Mouse (Mus musculus): ENCODE data around the gene St7l.

St7l gene

DNA sequence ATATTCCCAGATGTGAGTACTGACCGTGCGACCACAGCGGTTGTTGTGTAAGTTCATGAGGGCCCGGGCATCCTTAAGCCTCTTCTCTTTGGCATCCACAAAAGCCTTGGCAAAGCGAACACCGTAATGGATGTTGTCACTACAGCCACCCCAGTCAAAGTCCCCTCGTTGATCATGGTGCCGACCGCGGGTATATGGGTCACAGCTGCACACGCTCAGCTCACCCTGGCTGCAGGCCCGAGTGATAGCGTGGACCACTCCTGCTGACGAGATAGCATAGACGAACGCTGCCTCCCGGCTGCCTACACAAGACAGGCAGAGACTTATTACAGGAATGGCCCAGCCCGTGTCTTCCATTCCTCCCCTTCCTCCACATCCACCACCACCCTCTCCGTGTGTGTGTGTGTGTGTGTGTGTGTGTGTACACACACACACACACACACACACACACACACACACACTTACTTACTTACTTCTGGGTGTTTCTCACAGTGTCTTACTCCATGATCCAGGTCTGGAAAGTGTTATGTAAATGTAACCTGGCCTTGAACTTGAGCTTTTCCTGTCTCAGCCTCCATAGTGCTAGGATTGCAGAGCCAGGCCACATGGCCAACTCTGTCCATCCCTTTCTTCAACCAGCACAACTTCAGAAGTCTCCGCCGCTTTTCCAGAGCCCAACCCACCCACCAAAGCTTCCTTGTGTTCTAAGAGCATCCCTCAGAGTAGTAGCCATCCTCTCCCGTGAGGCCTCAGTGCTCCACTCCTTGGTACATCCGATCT is 89.3 kb downstream of the St7l start:
- Histone ChIP-seq H3K4me1 (replicated peaks; ENCODE audit: low read depth, low read length) (peaks cover 33% of the 10 kb centered on the region), H3K27me3 (ENCODE audit: insufficient read depth, low read length) (no peaks in the 10 kb centered on the region; the same call in 1 of the 2 replicates), H3K36me3 (ENCODE audit: insufficient read depth, low read length) (peaks cover 12% of the 10 kb centered on the region), H3K4me3 (replicated peaks; ENCODE audit: low read length) (no peak overlapping the region), H3K9me3 (ENCODE audit: low read length) (no peaks in the 10 kb centered on the region)
- no peak for TF ChIP-seq NANOG (IDR thresholded peaks at IDR 0.05; ENCODE audit: borderline replicate concordance, low read length)
- no peak for TF ChIP-seq CTCF (conservative IDR thresholded peaks at IDR 0.05; ENCODE audit: low read length)
- no peak for TF ChIP-seq POU5F1 (IDR thresholded peaks at IDR 0.05; ENCODE audit: borderline replicate concordance, low read length)

DNA sequence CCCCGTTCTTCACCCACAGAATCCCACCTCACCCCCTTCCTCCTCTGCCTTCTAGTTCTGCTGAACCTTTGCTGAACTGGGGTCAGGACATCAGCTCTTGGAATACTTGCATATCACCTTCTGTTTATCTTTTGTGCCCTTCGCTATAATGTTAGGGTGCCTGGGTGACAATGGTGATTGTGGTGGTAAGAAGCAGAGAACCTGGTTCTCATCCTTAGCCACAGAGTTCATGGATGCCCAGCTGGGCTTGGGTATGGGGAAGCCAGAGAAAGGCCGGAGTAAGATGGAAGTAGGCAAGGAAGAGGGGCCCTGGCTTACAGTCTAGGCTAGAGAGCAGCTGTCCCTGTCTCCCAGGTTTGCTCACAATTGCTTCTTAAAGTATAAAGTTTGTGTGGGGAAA is 90.3 kb downstream of the St7l start:
- H3K36me3 ChIP-seq (ENCODE audit: insufficient read depth, low read length) = peaks cover 12% of the 10 kb centered on the region
- H3K9me3 ChIP-seq (ENCODE audit: low read length) = no peaks in the 10 kb centered on the region
- H3K4me3 ChIP-seq (replicated peaks; ENCODE audit: low read length) = no peak overlapping the region
- peaks cover 10% of the 10 kb centered on the region for H3K27me3 ChIP-seq (ENCODE audit: insufficient read depth, low read length)
- TF ChIP-seq NANOG (IDR thresholded peaks at IDR 0.05; ENCODE audit: borderline replicate concordance, low read length) (no peak), CTCF (conservative IDR thresholded peaks at IDR 0.05; ENCODE audit: low read length) (no peak), POU5F1 (IDR thresholded peaks at IDR 0.05; ENCODE audit: borderline replicate concordance, low read length) (no peak)
- H3K4me1 ChIP-seq (replicated peaks; ENCODE audit: low read depth, low read length) = peaks cover 33% of the 10 kb centered on the region

DNA sequence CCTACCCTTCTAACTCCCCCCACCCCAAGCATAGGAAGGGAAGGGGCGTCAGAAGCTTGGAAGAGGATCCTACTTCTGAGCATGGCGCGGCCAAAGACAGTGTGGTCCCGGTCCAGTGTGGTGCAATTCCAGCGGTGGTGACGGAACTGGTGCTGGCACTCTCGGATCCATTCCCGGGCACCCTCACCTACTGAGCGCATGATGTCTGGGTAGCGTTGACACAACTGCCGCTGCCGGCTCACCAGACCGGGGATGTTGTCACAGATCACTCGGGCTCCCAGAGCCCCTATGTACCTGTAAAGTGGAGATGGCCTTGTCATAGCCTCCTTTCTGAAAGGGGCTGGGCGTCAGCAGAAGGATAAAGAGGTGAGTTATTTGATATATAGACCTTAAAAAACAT is 90.7 kb downstream of the St7l start:
- H3K4me3 ChIP-seq (replicated peaks; ENCODE audit: low read length) = no peak overlapping the region
- peaks cover 33% of the 10 kb centered on the region for H3K4me1 ChIP-seq (replicated peaks; ENCODE audit: low read depth, low read length)
- peaks cover 13% of the 10 kb centered on the region for H3K27me3 ChIP-seq (ENCODE audit: insufficient read depth, low read length)
- no peaks in the 10 kb centered on the region for H3K9me3 ChIP-seq (ENCODE audit: low read length)
- no peak for TF ChIP-seq CTCF (conservative IDR thresholded peaks at IDR 0.05; ENCODE audit: low read length)
- no peak for TF ChIP-seq POU5F1 (IDR thresholded peaks at IDR 0.05; ENCODE audit: borderline replicate concordance, low read length)
- TF ChIP-seq NANOG (IDR thresholded peaks at IDR 0.05; ENCODE audit: borderline replicate concordance, low read length) = no peak
- peaks cover 12% of the 10 kb centered on the region for H3K36me3 ChIP-seq (ENCODE audit: insufficient read depth, low read length)

DNA sequence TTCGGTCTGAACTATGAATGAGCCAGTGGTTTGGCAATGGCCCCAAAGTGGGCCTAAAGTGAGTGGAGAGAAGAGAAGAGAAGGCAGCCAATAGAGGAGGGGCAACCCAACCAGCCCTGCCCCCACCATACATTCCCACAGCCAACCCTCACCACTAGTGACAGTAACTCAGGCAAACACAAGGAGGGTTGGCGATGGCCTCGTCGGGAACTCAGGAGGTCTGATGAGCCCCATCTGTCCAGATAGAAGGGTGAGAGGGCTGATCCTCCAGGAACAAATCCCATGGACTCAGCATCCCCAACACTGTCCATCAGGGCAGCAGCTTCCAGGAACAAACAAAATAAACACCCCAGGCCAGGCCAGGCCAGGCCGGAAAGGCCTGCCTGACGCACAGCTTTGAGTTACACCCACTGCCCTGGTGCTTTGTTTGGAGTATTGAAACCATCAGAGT is 92.4 kb downstream of the St7l start:
- peaks cover 29% of the 10 kb centered on the region for H3K27me3 ChIP-seq (ENCODE audit: insufficient read depth, low read length)
- H3K4me1 ChIP-seq (replicated peaks; ENCODE audit: low read depth, low read length) = peaks cover 49% of the 10 kb centered on the region
- no peak overlapping the region for H3K4me3 ChIP-seq (replicated peaks; ENCODE audit: low read length)
- TF ChIP-seq NANOG (IDR thresholded peaks at IDR 0.05; ENCODE audit: borderline replicate concordance, low read length) (no peak), POU5F1 (IDR thresholded peaks at IDR 0.05; ENCODE audit: borderline replicate concordance, low read length) (no peak), CTCF (conservative IDR thresholded peaks at IDR 0.05; ENCODE audit: low read length) (no peak)
- peaks cover 3% of the 10 kb centered on the region for H3K36me3 ChIP-seq (ENCODE audit: insufficient read depth, low read length)
- no peaks in the 10 kb centered on the region for H3K9me3 ChIP-seq (ENCODE audit: low read length)

DNA sequence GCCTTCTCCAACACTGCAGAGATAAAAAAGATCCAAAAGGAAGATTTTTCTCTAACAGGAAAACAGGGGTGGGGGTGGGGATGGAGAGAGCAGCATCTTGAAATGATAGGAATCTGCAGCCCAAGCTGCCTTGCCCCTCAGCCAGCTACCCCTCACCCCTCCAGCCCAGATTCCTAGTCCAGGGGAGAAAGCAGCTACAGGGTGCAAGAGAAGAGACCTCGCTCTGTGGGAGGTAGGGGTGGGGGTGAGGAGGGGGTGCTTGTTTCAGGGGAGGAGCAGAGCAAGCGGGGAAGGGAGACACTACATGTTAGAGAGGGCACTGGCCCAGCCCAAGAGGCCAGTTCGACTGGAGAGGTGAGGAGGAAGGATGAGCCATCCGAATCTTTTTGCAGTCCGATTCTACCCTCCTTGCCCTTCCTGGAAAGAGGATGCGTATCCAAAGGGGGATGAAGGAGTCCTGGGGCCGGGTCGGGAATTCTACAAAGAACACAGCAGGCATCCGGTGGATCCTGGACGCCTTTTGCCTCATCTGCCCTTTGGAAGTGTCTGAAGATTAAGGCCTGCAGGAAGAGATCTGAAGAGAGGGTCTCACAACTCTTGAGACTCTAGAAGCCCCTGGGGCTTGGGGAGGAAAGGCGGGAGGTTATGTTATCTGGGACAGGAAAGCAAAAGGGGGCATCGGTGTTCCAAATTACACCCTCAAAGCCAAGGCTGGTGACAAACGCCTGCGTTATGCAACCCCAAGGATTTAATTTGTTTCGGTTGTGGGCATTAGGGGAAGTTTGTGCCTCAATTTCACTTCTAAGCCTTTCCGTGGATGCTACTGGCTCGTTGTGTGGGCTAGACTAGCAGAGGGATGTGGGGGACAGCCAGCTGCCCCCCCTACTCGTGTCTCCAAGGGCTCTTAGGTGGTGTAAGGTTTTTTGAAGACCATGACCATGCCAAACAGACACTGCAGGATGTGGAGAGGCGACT is 96.5 kb downstream of the St7l start:
- no peak for TF ChIP-seq NANOG (IDR thresholded peaks at IDR 0.05; ENCODE audit: borderline replicate concordance, low read length)
- TF ChIP-seq POU5F1 (IDR thresholded peaks at IDR 0.05; ENCODE audit: borderline replicate concordance, low read length) = no peak
- no peak for TF ChIP-seq CTCF (conservative IDR thresholded peaks at IDR 0.05; ENCODE audit: low read length)
- Histone ChIP-seq H3K9me3 (ENCODE audit: low read length) (no peaks in the 10 kb centered on the region), H3K4me1 (replicated peaks; ENCODE audit: low read depth, low read length) (peaks cover 51% of the 10 kb centered on the region), H3K27me3 (ENCODE audit: insufficient read depth, low read length) (peaks cover 70% of the 10 kb centered on the region), H3K4me3 (replicated peaks; ENCODE audit: low read length) (no peak overlapping the region), H3K36me3 (ENCODE audit: insufficient read depth, low read length) (no peaks in the 10 kb centered on the region)

DNA sequence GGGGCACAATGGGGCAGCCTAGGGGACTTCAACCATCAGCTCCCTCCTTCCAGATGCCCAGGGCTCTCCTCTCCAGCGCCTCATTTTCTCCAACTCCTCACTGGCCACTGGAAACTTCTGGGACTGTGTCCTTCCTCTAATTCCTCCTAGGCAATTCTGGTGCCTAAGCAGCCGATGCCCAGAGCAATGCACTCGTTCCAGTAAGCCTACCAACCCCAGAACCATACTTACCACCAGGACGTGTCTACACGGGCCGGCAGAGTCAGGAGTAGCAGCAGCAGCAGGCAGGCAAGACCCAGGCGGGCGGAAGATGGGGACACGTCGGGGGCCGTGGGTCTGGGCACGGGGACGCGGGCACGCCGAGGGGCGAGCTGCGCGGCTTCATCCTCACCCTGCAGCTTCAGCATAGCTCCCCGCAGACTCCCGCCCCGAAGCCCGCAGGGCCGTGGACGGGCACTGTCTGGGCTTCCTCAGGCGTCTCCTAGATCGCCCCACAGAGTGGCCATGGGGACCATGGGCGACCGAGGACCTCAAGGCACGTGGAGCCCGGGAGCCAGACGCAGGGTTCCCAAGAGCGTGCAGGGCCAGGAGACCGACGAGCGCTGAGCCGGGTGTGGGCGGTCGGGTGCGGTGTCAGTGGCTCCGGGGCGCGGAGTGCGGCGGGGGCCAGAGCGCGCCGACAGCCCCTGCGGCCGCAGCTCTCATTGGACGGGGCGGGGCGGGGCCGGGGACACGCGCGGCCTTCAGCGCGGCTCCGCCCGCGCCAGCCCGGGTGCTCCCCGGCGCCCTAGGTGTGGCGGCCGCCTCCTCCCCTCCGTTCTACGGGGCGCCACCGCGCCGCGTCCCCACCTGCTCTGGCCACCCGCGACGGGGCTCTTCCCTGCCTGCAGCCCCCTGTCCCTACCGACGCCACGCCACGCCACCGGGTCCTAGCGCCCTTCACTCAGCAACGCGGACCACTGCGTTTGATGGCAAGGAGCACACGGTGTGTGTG is 97.6 kb downstream of the St7l start, which contains the start of gene Wnt2b:
Gene Wnt2b, minus strand, starts transcription at position 856 of the 994 bp plus-strand sequence.
- TF ChIP-seq POU5F1 (IDR thresholded peaks at IDR 0.05; ENCODE audit: borderline replicate concordance, low read length) (no peak), CTCF (conservative IDR thresholded peaks at IDR 0.05; ENCODE audit: low read length) (no peak), NANOG (IDR thresholded peaks at IDR 0.05; ENCODE audit: borderline replicate concordance, low read length) (no peak)
- Histone ChIP-seq H3K9me3 (ENCODE audit: low read length) (no peaks in the 10 kb centered on the region), H3K36me3 (ENCODE audit: insufficient read depth, low read length) (no peaks in the 10 kb centered on the region), H3K4me1 (replicated peaks; ENCODE audit: low read depth, low read length) (peaks cover 45% of the 10 kb centered on the region), H3K27me3 (ENCODE audit: insufficient read depth, low read length) (peaks cover 81% of the 10 kb centered on the region), H3K4me3 (replicated peaks; ENCODE audit: low read length) (peak within 1 kb of the TSS; percentile 75)

DNA sequence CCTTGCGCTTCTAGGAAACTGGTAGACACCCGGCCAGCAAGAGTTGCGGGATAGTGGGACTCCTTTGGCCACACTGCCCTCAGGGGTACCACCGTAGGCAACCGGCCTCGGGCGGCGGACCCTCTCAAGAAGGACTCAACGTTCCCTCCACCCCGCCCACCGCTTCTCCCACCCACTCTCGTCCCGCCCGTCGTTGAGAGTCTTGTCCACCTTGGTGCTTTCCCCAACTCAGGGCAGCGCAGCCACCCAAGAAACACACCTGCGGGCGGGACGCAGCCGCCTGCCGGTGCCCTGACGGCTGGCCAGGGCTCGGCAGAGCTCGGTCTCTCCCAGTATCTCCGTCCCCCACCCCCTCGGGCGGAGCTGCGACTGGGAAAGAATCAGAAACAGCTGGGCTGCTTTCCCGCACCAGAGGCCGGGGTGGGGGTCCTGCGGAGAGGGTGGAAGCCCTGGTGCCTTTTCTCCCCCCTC is 98.4 kb downstream of the St7l start:
- H3K27me3 ChIP-seq (ENCODE audit: insufficient read depth, low read length) = peaks cover 88% of the 10 kb centered on the region
- no peaks in the 10 kb centered on the region for H3K9me3 ChIP-seq (ENCODE audit: low read length)
- H3K4me1 ChIP-seq (replicated peaks; ENCODE audit: low read depth, low read length) = peaks cover 45% of the 10 kb centered on the region
- TF ChIP-seq POU5F1 (IDR thresholded peaks at IDR 0.05; ENCODE audit: borderline replicate concordance, low read length) (no peak), CTCF (conservative IDR thresholded peaks at IDR 0.05; ENCODE audit: low read length) (no peak), NANOG (IDR thresholded peaks at IDR 0.05; ENCODE audit: borderline replicate concordance, low read length) (no peak)
- H3K4me3 ChIP-seq (replicated peaks; ENCODE audit: low read length) = peak overlapping the region; percentile 75
- H3K36me3 ChIP-seq (ENCODE audit: insufficient read depth, low read length) = no peaks in the 10 kb centered on the region
